Mouse (Mus musculus) kidney, adult 11 months (tissue): ENCODE measurements at regions not wholly inside any gene's neighbourhood (a gene's known extent, or its start where the extent isn't known, plus 50 kb on each side); places are given as distances from the start of the nearest gene placed in this dataset.
A peak's percentile ranks its signal among the peaks of the same experiment; 100 is the strongest.

Experiments used
- DNase-seq: peaks from one replicate; pipeline ENCODE4 v3.0.0; 2022

- DNase-seq = no peak
Measured at GRCm38 (mm10) chr15:52095629-52096190, 1789.0 kb upstream of the Gm7489 start.

- no peak for DNase-seq
Measured at GRCm38 (mm10) chr15:52108761-52109160, 1775.9 kb upstream of the Gm7489 start.

GRCm38 (mm10) chr15:52114368-52115036 is 1770.2 kb upstream of the Gm7489 start:
- DNase-seq = no peak

GRCm38 (mm10) chr15:52136693-52137092 is 1748.0 kb upstream of the Gm7489 start:
- no peak for DNase-seq

GRCm38 (mm10) chr15:52153421-52153820 is 1731.3 kb upstream of the Gm7489 start:
- no peak for DNase-seq

GRCm38 (mm10) chr15:52155784-52156183 is 1728.9 kb upstream of the Gm7489 start:
- no peak for DNase-seq

GRCm38 (mm10) chr15:52156779-52157178 is 1727.9 kb upstream of the Gm7489 start:
- DNase-seq = no peak

- DNase-seq = peak; percentile 37
Measured at GRCm38 (mm10) chr15:52160181-52161088, 1724.3 kb upstream of the Gm7489 start.

- peak; percentile 19 for DNase-seq
Measured at GRCm38 (mm10) chr15:52161089-52161442, 1723.6 kb upstream of the Gm7489 start.

GRCm38 (mm10) chr15:52161568-52162316 is 1723.0 kb upstream of the Gm7489 start:
- no peak for DNase-seq

GRCm38 (mm10) chr15:52166144-52166543 is 1718.6 kb upstream of the Gm7489 start:
- no peak for DNase-seq

- no peak for DNase-seq
Measured at GRCm38 (mm10) chr15:52166595-52167443, 1717.9 kb upstream of the Gm7489 start.

GRCm38 (mm10) chr15:52167811-52168210 is 1716.9 kb upstream of the Gm7489 start:
- no peak for DNase-seq

- no peak for DNase-seq
Measured at GRCm38 (mm10) chr15:52176951-52177350, 1707.8 kb upstream of the Gm7489 start.

- no peak for DNase-seq
Measured at GRCm38 (mm10) chr15:52178668-52179067, 1706.0 kb upstream of the Gm7489 start.

- DNase-seq = no peak
Measured at GRCm38 (mm10) chr15:52179379-52179778, 1705.3 kb upstream of the Gm7489 start.

GRCm38 (mm10) chr15:52191176-52191575 is 1693.5 kb upstream of the Gm7489 start:
- no peak for DNase-seq

- DNase-seq = no peak
Measured at GRCm38 (mm10) chr15:52207271-52207670, 1677.4 kb upstream of the Gm7489 start.

- DNase-seq = no peak
Measured at GRCm38 (mm10) chr15:52232442-52232841, 1652.3 kb upstream of the Gm7489 start.

- DNase-seq = no peak
Measured at GRCm38 (mm10) chr15:52236220-52236619, 1648.5 kb upstream of the Gm7489 start.

GRCm38 (mm10) chr15:52242890-52243289 is 1641.8 kb upstream of the Gm7489 start:
- DNase-seq = no peak
